Mouse (Mus musculus) stomach, postnatal 0 days (tissue): Measurements from ENCODE around the gene Sorbs2. TPM values are rescaled to one million over a fixed set of nuclear protein-coding genes. Genes with fewer than 3 reads are reported as not detected.

Experiments
- ATAC-seq: fragments of 200-750 bp; cut with Nextera tagmentation; 2 replicates; pipeline ENCODE4 v1.8.0; 2017; ENCODE audit not compliant: low FRiP score, low TSS enrichment
- DNase-seq: peaks from one replicate; pipeline ENCODE4 v3.0.0-alpha.2; 2016; ENCODE audit warnings: low spot score
- H3K27ac ChIP-seq: fragments of 300-500 bp; sonication (generic); replicated peaks from 2 replicates; pipeline ENCODE4 v1.5.1; 2014; ENCODE audit warnings: mild to moderate bottlenecking, control low read depth
- H3K27me3 ChIP-seq: fragments of 300-500 bp; sonication (generic); 2 replicates; pipeline ENCODE4 v1.6.1; 2014; ENCODE audit warnings: low read length; ENCODE audit not compliant: control insufficient read depth, insufficient read depth
- H3K36me3 ChIP-seq: fragments of 300-500 bp; sonication (generic); 2 replicates; pipeline ENCODE4 v1.6.1; 2014; ENCODE audit warnings: low read length, mixed read lengths; ENCODE audit not compliant: control insufficient read depth, insufficient read depth
- H3K4me1 ChIP-seq: fragments of 300-500 bp; sonication (generic); replicated peaks from 2 replicates; pipeline ENCODE4 v1.6.1; 2014; ENCODE audit warnings: antibody characterized with exemption; ENCODE audit not compliant: control insufficient read depth, insufficient read depth
- H3K4me2 ChIP-seq: fragments of 300-500 bp; sonication (generic); replicated peaks from 2 replicates; pipeline ENCODE4 v1.6.1; 2014; ENCODE audit warnings: low read depth, mild to moderate bottlenecking, control low read depth, moderate library complexity
- H3K4me3 ChIP-seq: fragments of 300-500 bp; sonication (generic); 2 replicates; pipeline ENCODE4 v1.5.1; 2014; ENCODE audit warnings: low read depth, low read length, control low read depth
- H3K9ac ChIP-seq: fragments of 300-500 bp; sonication (generic); 2 replicates; pipeline ENCODE4 v1.6.1; 2014; ENCODE audit warnings: mild to moderate bottlenecking, low read length, control low read depth, mixed read lengths
- H3K9me3 ChIP-seq: fragments of 300-500 bp; sonication (generic); 2 replicates; pipeline ENCODE4 v1.6.1; 2016; ENCODE audit warnings: low read length; ENCODE audit not compliant: control insufficient read depth
- CTCF ChIP-seq: IDR thresholded peaks from 2 replicates; pipeline ENCODE4 v1.5.1; 2016; ENCODE audit warnings: antibody characterized with exemption, low read depth, mild to moderate bottlenecking, moderate library complexity
- EP300 ChIP-seq: optimal IDR thresholded peaks from 2 replicates; pipeline ENCODE3; 2016; ENCODE audit warnings: antibody characterized with exemption
- WGBS: fragments of 180-500 bp; shearing (Covaris S2); extraction: QIAGEN DNeasy Blood & Tissue Kit; methylation state at CpG from one replicate; pipeline ENCODE4 v1.1.7; 2014; 5-methylcytosine and 5-hydroxymethylcytosine counted together
- polyA plus RNA-seq: library from polyadenylated mRNA; unstranded; fragments of >200 nt; fragmentation: Nextera tagmentation; extraction: Ambion mirVana; gene quantifications from 2 replicates; pipeline ENCODE4 v1.2.1, GENCODE M21; 2015

Sorbs2 gene
- polyA plus RNA-seq, 1 experiment from 2014 or later: 21.1 TPM

GRCm38 (mm10) chr8:45593711-45594110, 86.1 kb downstream of the Sorbs2 start:
- TF ChIP-seq CTCF: no peak
- no peak for TF ChIP-seq EP300
- no peak for ATAC-seq
- Histone ChIP-seq H3K9me3 (no peaks in the 10 kb centered on the region), H3K4me1 (no peaks in the 10 kb centered on the region), H3K27me3 (no peaks in the 10 kb centered on the region), H3K9ac (no peak overlapping the region), H3K4me3 (no peak overlapping the region), H3K4me2 (no peak overlapping the region), H3K36me3 (no peaks in the 10 kb centered on the region), H3K27ac (no peak overlapping the region)
- 82% methylated on average over 5 of the region's 5 CpGs for WGBS
- no peak for DNase-seq

- WGBS: 60% methylated on average over 1 of the region's 1 CpGs
- Histone ChIP-seq H3K27me3 (no peaks in the 10 kb centered on the region), H3K4me1 (no peaks in the 10 kb centered on the region), H3K9ac (no peak overlapping the region), H3K4me2 (no peak overlapping the region), H3K9me3 (no peaks in the 10 kb centered on the region), H3K36me3 (no peaks in the 10 kb centered on the region), H3K4me3 (no peak overlapping the region), H3K27ac (no peak overlapping the region)
- ATAC-seq: no peak
- no peak for DNase-seq
- TF ChIP-seq EP300 (no peak), CTCF (no peak)
Observed at GRCm38 (mm10) chr8:45595983-45596382, 88.4 kb downstream of the Sorbs2 start.

- H3K27ac ChIP-seq: no peak overlapping the region
- no peak overlapping the region for H3K9ac ChIP-seq
- H3K9me3 ChIP-seq: no peaks in the 10 kb centered on the region
- H3K4me3 ChIP-seq: no peak overlapping the region
- no peaks in the 10 kb centered on the region for H3K4me1 ChIP-seq
- ATAC-seq (no peak), DNase-seq (no peak)
- no peaks in the 10 kb centered on the region for H3K27me3 ChIP-seq
- TF ChIP-seq CTCF: no peak
- no peak for TF ChIP-seq EP300
- no peak overlapping the region for H3K4me2 ChIP-seq
- no peaks in the 10 kb centered on the region for H3K36me3 ChIP-seq
- WGBS: 82% methylated on average over 2 of the region's 2 CpGs
Observed at GRCm38 (mm10) chr8:45596591-45596990, 89.0 kb downstream of the Sorbs2 start.

GRCm38 (mm10) chr8:45597631-45598420, 90.2 kb downstream of the Sorbs2 start:
- Histone ChIP-seq H3K4me2 (no peak overlapping the region), H3K36me3 (no peaks in the 10 kb centered on the region), H3K4me1 (no peaks in the 10 kb centered on the region), H3K27ac (no peak overlapping the region), H3K4me3 (no peak overlapping the region), H3K27me3 (no peaks in the 10 kb centered on the region), H3K9ac (no peak overlapping the region), H3K9me3 (no peaks in the 10 kb centered on the region)
- no peak for DNase-seq
- TF ChIP-seq CTCF (no peak), EP300 (no peak)
- WGBS: 82% methylated on average over 7 of the region's 7 CpGs
- no peak for ATAC-seq

- DNase-seq: no peak
- 85% methylated on average over 2 of the region's 2 CpGs for WGBS
- no peaks in the 10 kb centered on the region for H3K9me3 ChIP-seq
- no peaks in the 10 kb centered on the region for H3K4me1 ChIP-seq
- no peak overlapping the region for H3K9ac ChIP-seq
- no peak overlapping the region for H3K4me3 ChIP-seq
- H3K36me3 ChIP-seq: no peaks in the 10 kb centered on the region
- H3K27ac ChIP-seq: no peak overlapping the region
- no peak for ATAC-seq
- TF ChIP-seq EP300: no peak
- no peaks in the 10 kb centered on the region for H3K27me3 ChIP-seq
- no peak overlapping the region for H3K4me2 ChIP-seq
Observed at GRCm38 (mm10) chr8:45598883-45599282, 91.3 kb downstream of the Sorbs2 start.

- no peaks in the 10 kb centered on the region for H3K36me3 ChIP-seq
Observed at GRCm38 (mm10) chr8:45602019-45602418, 94.4 kb downstream of the Sorbs2 start.

More at GRCm38 (mm10) chr8:45602019-45602418, 94.4 kb downstream of the Sorbs2 start:
- H3K27ac ChIP-seq: no peak overlapping the region
- H3K27me3 ChIP-seq: no peaks in the 10 kb centered on the region
- WGBS: 36% methylated on average over 4 of the region's 4 CpGs
- H3K9me3 ChIP-seq: no peaks in the 10 kb centered on the region
- H3K9ac ChIP-seq: no peak overlapping the region
- no peak for TF ChIP-seq CTCF
- no peak for TF ChIP-seq EP300
- ATAC-seq (no peak), DNase-seq (no peak)
- H3K4me1 ChIP-seq: no peaks in the 10 kb centered on the region
- H3K4me2 ChIP-seq: no peak overlapping the region
- no peak overlapping the region for H3K4me3 ChIP-seq
